Mouse (Mus musculus): ENCODE data around the gene Serpinb1c. TPM values are rescaled to one million over a fixed set of nuclear protein-coding genes. Genes with fewer than 3 reads are reported as not detected.
"Not testable (repeated sequence)": the region's sequence is repeated elsewhere in the genome, so short reads cannot be mapped to it uniquely, and the experiment has no call there.

Gene Serpinb1c
- polyA plus RNA-seq (2012; rRNA removed) = not detected in 2 replicates

- Histone ChIP-seq H3K4me3 (ENCODE audit: extremely low read depth, insufficient read depth, insufficient read length) (no peak within 1 kb of the TSS), H3K36me3 (ENCODE audit: control insufficient read depth, insufficient read depth, low read length) (no peaks in the 10 kb centered on the region), H3K27ac (ENCODE audit: insufficient read depth, low read length) (no peak within 1 kb of the TSS), H3K4me1 (ENCODE audit: control insufficient read depth, insufficient read depth, insufficient read length) (no peaks in the 10 kb centered on the region), H3K27me3 (ENCODE audit: control insufficient read depth, insufficient read depth, low read length) (no peaks in the 10 kb centered on the region)
- WGBS = 93% methylated on average over 2 of the region's 2 CpGs
- DNase-seq (ENCODE audit: low read depth in 1 of 2, low spot score in 2 of 2) = no peak
- TF ChIP-seq CTCF (IDR thresholded peaks at IDR 0.05; ENCODE audit: extremely low read depth, insufficient read depth, insufficient read length, insufficient replicate concordance) (no peak), POLR2A (IDR thresholded peaks at IDR 0.05; ENCODE audit: low read depth, low read length) (no peak)
Observed at GRCm38 (mm10) chr13:32898111-32898510, at the start of gene Serpinb1c. TSS of gene Serpinb1c (minus strand) at chr13:32898211.

DNA sequence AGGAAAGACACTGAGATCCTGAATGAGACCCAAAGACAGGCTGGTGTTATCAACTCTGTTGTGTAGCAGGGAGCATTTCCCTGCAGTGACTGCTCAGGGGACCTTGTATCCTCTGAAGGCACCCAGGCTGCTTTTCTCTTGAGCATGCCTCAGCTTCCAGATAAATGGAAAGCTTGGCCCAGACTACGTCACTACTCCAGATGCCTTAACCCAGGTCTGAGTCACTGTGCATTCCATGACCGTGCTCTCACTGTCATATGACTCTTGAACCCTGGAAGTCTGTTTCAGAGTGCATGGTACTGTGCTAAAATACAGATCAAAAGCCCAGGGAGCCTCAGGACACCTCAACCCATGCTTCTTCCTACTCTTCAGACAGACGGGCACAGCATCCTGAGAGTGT lies 41.2 kb upstream of the Serpinb1c start:
- not testable (repeated sequence) for H3K4me3 ChIP-seq (ENCODE audit: extremely low read depth, insufficient read depth, insufficient read length); H3K27me3 ChIP-seq (ENCODE audit: control insufficient read depth, insufficient read depth, low read length); DNase-seq (ENCODE audit: low read depth in 1 of 2, low spot score in 2 of 2); H3K36me3 ChIP-seq (ENCODE audit: control insufficient read depth, insufficient read depth, low read length); H3K4me1 ChIP-seq (ENCODE audit: control insufficient read depth, insufficient read depth, insufficient read length); H3K27ac ChIP-seq (ENCODE audit: insufficient read depth, low read length)
- 83% methylated on average over 3 of the region's 3 CpGs for WGBS

GRCm38 (mm10) chr13:32938275-32938674 lies 40.3 kb upstream of the Serpinb1c start:
- not testable (repeated sequence) for DNase-seq (ENCODE audit: low read depth in 1 of 2, low spot score in 2 of 2); H3K27ac ChIP-seq (ENCODE audit: insufficient read depth, low read length); H3K27me3 ChIP-seq (ENCODE audit: control insufficient read depth, insufficient read depth, low read length); H3K36me3 ChIP-seq (ENCODE audit: control insufficient read depth, insufficient read depth, low read length); H3K4me3 ChIP-seq (ENCODE audit: extremely low read depth, insufficient read depth, insufficient read length)
- H3K4me1 ChIP-seq (ENCODE audit: control insufficient read depth, insufficient read depth, insufficient read length) = peaks cover 14% of the 10 kb centered on the region
- 86% methylated on average over 4 of the region's 4 CpGs for WGBS

DNA sequence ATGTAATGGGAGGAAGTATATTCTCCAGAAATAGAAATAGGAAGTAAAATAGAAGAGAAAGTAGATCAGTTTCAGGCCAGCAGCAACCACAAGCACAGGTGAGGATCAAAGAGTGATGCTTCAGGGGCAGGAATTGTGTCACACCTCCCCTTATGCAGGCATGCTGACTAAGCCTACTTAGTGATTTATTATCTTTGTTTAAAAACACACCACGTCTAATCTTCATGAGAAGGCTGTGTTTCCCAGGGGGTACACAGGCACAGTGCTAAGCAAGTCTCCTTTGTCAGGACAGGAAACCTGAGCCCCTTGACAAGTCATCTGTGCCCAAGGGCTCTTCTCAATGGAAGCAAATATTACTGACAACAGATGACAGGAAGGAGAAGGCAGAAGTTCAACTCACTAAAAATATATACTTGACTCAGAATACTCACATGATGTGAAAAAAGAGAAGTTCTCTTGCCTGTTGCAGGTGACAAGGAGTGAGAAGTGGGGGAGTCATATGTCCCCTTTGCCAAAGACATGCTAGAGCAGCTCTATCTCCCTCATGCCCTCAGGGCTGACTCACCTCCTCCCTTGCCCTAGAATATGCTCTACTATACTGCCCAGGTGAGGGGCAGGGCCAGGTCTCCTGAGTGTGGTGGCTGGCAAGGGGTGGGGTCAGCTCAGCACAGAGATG lies 36.8 kb upstream of the Serpinb1c start:
- TF ChIP-seq POLR2A (IDR thresholded peaks at IDR 0.05; ENCODE audit: low read depth, low read length) (no peak), CTCF (IDR thresholded peaks at IDR 0.05; ENCODE audit: extremely low read depth, insufficient read depth, insufficient read length, insufficient replicate concordance) (no peak)
- Histone ChIP-seq H3K4me3 (ENCODE audit: extremely low read depth, insufficient read depth, insufficient read length) (no peak overlapping the region), H3K4me1 (ENCODE audit: control insufficient read depth, insufficient read depth, insufficient read length) (peaks cover 16% of the 10 kb centered on the region), H3K27ac (ENCODE audit: insufficient read depth, low read length) (peak overlapping the region; percentile 77), H3K36me3 (ENCODE audit: control insufficient read depth, insufficient read depth, low read length) (no peaks in the 10 kb centered on the region), H3K27me3 (ENCODE audit: control insufficient read depth, insufficient read depth, low read length) (no peaks in the 10 kb centered on the region)
- 11% methylated on average over 1 of the region's 1 CpGs for WGBS
- DNase-seq (ENCODE audit: low read depth in 1 of 2, low spot score in 2 of 2) = peak; percentile 46 to 82

DNA sequence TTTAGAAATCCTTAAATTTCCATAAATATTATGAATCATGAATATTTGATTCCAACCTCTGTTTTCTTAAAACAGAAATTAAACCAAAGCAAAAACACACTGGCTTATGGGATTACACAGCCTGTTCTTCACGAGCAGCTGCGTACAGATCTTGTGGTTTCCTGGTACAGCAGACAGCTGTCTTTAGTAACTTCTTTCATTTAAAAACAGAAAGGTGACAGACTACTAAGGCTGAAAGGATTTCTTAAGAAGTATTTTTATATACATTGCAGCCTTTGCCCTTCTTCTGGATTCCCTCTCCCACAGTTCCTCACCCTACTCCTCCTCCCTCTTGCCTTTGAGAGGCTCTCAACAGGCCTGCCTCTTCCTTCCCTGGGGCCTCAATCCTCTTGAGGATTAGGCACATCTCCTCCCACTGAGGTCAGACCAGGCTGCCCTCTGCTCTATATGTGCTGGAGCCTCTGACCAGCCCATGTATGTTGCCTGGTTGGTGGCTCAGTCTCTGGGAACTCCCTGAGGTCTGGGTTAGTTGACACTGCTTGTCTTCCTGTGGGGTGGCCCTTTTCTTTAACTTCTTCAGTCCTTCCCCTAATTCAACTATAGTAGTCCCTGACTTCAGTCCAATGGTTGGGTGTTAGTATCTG lies 31.2 kb upstream of the Serpinb1c start:
- Histone ChIP-seq H3K4me1 (ENCODE audit: control insufficient read depth, insufficient read depth, insufficient read length) (peaks cover 21% of the 10 kb centered on the region), H3K27ac (ENCODE audit: insufficient read depth, low read length) (peak overlapping the region; percentile 88), H3K36me3 (ENCODE audit: control insufficient read depth, insufficient read depth, low read length) (no peaks in the 10 kb centered on the region), H3K27me3 (ENCODE audit: control insufficient read depth, insufficient read depth, low read length) (no peaks in the 10 kb centered on the region), H3K4me3 (ENCODE audit: extremely low read depth, insufficient read depth, insufficient read length) (no peak overlapping the region)
- no peak for TF ChIP-seq CTCF (IDR thresholded peaks at IDR 0.05; ENCODE audit: extremely low read depth, insufficient read depth, insufficient read length, insufficient replicate concordance)
- no peak for TF ChIP-seq POLR2A (IDR thresholded peaks at IDR 0.05; ENCODE audit: low read depth, low read length)
- 10% methylated on average over 2 of the region's 2 CpGs for WGBS
- peak in 1 of 2 experiments; percentile 38 for DNase-seq (ENCODE audit: low read depth in 1 of 2, low spot score in 2 of 2)

DNA sequence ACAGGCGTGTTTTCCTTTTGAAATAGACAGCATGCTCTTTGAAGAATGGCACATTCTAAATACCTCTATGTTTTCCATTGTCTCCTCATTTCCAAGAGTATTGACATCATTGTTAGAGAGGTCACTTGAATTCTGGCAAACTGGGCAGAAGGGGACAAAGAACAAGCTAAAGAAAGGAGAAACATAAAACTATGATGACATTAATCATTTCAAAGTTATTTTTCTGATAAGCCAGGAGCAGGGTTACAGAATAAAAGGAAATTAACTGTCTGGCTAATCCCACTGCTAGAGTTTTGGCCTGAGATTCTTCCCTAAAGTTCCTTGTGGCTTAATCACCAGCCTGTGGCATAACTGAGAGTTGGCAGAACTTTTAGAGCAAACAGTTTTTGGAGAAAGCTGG lies 29.2 kb upstream of the Serpinb1c start:
- no peaks in the 10 kb centered on the region for H3K36me3 ChIP-seq (ENCODE audit: control insufficient read depth, insufficient read depth, low read length)
- TF ChIP-seq POLR2A (IDR thresholded peaks at IDR 0.05; ENCODE audit: low read depth, low read length) = no peak
- no peak for TF ChIP-seq CTCF (IDR thresholded peaks at IDR 0.05; ENCODE audit: extremely low read depth, insufficient read depth, insufficient read length, insufficient replicate concordance)
- peaks cover 17% of the 10 kb centered on the region for H3K4me1 ChIP-seq (ENCODE audit: control insufficient read depth, insufficient read depth, insufficient read length)
- H3K27me3 ChIP-seq (ENCODE audit: control insufficient read depth, insufficient read depth, low read length) = no peaks in the 10 kb centered on the region
- H3K4me3 ChIP-seq (ENCODE audit: extremely low read depth, insufficient read depth, insufficient read length) = no peak overlapping the region
- 84% methylated on average over 1 of the region's 1 CpGs for WGBS
- no peak overlapping the region for H3K27ac ChIP-seq (ENCODE audit: insufficient read depth, low read length)
- no peak for DNase-seq (ENCODE audit: low read depth in 1 of 2, low spot score in 2 of 2)

- WGBS = 81% methylated on average over 2 of the region's 2 CpGs
- H3K4me3 ChIP-seq (ENCODE audit: extremely low read depth, insufficient read depth, insufficient read length) = no peak overlapping the region
- no peaks in the 10 kb centered on the region for H3K36me3 ChIP-seq (ENCODE audit: control insufficient read depth, insufficient read depth, low read length)
- DNase-seq (ENCODE audit: low read depth in 1 of 2, low spot score in 2 of 2) = no peak
- TF ChIP-seq CTCF (IDR thresholded peaks at IDR 0.05; ENCODE audit: extremely low read depth, insufficient read depth, insufficient read length, insufficient replicate concordance) (no peak), POLR2A (IDR thresholded peaks at IDR 0.05; ENCODE audit: low read depth, low read length) (no peak)
- peaks cover 17% of the 10 kb centered on the region for H3K4me1 ChIP-seq (ENCODE audit: control insufficient read depth, insufficient read depth, insufficient read length)
- no peaks in the 10 kb centered on the region for H3K27me3 ChIP-seq (ENCODE audit: control insufficient read depth, insufficient read depth, low read length)
- H3K27ac ChIP-seq (ENCODE audit: insufficient read depth, low read length) = no peak overlapping the region; the same call in 1 of the 2 replicates
Observed at GRCm38 (mm10) chr13:32926661-32927060, 28.6 kb upstream of the Serpinb1c start.
